Mouse (Mus musculus): ENCODE results near the gene Rorb.

The Rorb gene

GRCm38 (mm10) chr19:19110793-19111427 lies at the start of gene Rorb:
Gene Rorb (minus strand): TSS chr19:19111196.
- ATAC-seq (ENCODE audit: low TSS enrichment) = peak; percentile 86

- ATAC-seq (ENCODE audit: low TSS enrichment) = no peak
Observed at GRCm38 (mm10) chr19:19148847-19149246, 37.9 kb upstream of the Rorb start.

- no peak for ATAC-seq (ENCODE audit: low TSS enrichment)
Observed at GRCm38 (mm10) chr19:19144447-19144846, 33.5 kb upstream of the Rorb start.

- no peak for ATAC-seq (ENCODE audit: low TSS enrichment)
Observed at GRCm38 (mm10) chr19:19136856-19137255, 25.9 kb upstream of the Rorb start.

GRCm38 (mm10) chr19:19135838-19136237 lies 24.8 kb upstream of the Rorb start:
- no peak for ATAC-seq (ENCODE audit: low TSS enrichment)

GRCm38 (mm10) chr19:19122324-19122723 lies 11.3 kb upstream of the Rorb start:
- ATAC-seq (ENCODE audit: low TSS enrichment) = no peak

GRCm38 (mm10) chr19:19112180-19112579 lies 1.2 kb upstream of the Rorb start:
- ATAC-seq (ENCODE audit: low TSS enrichment) = no peak

- ATAC-seq (ENCODE audit: low TSS enrichment) = peak; percentile 32
Observed at GRCm38 (mm10) chr19:19111428-19112170, 603 bp upstream of the Rorb start.

GRCm38 (mm10) chr19:19110011-19110768 lies 806 bp downstream of the Rorb start:
- peak; percentile 21; the same call in 1 of the 2 replicates for ATAC-seq (ENCODE audit: low TSS enrichment)

- peak; percentile 32; the same call in 1 of the 2 replicates for ATAC-seq (ENCODE audit: low TSS enrichment)
Observed at GRCm38 (mm10) chr19:19108596-19109381, 2.2 kb downstream of the Rorb start.

GRCm38 (mm10) chr19:19104581-19104980 lies 6.4 kb downstream of the Rorb start:
- ATAC-seq (ENCODE audit: low TSS enrichment) = no peak

- no peak for ATAC-seq (ENCODE audit: low TSS enrichment)
Observed at GRCm38 (mm10) chr19:19097149-19097548, 13.8 kb downstream of the Rorb start.

- peak; percentile 20; the same call in 1 of the 2 replicates for ATAC-seq (ENCODE audit: low TSS enrichment)
Observed at GRCm38 (mm10) chr19:19089427-19089826, 21.6 kb downstream of the Rorb start.

- no peak for ATAC-seq (ENCODE audit: low TSS enrichment)
Observed at GRCm38 (mm10) chr19:19077880-19078279, 33.1 kb downstream of the Rorb start.

GRCm38 (mm10) chr19:19074756-19075155 lies 36.2 kb downstream of the Rorb start:
- ATAC-seq (ENCODE audit: low TSS enrichment) = no peak

- ATAC-seq (ENCODE audit: low TSS enrichment) = no peak
Observed at GRCm38 (mm10) chr19:19058710-19059398, 52.1 kb downstream of the Rorb start.

GRCm38 (mm10) chr19:19058201-19058600 lies 52.8 kb downstream of the Rorb start:
- no peak for ATAC-seq (ENCODE audit: low TSS enrichment)

GRCm38 (mm10) chr19:19043138-19043537 lies 67.9 kb downstream of the Rorb start:
- no peak for ATAC-seq (ENCODE audit: low TSS enrichment)

GRCm38 (mm10) chr19:19040800-19041199 lies 70.2 kb downstream of the Rorb start:
- no peak for ATAC-seq (ENCODE audit: low TSS enrichment)

- ATAC-seq (ENCODE audit: low TSS enrichment) = no peak
Observed at GRCm38 (mm10) chr19:19034482-19035315, 76.3 kb downstream of the Rorb start.

Data from frontal cortex, adult (tissue).